Mouse (Mus musculus): ENCODE measurements around the gene Dusp5. TPM values are rescaled to one million over a fixed set of nuclear protein-coding genes. Genes with fewer than 3 reads are reported as not detected.

Dusp5 gene
- total RNA-seq, 2 experiments from 2014 or later, result 5.4 to 5.5 TPM

Other genes with a start within 250 kb of the Dusp5 start
- gene Mxi1, start 218.6 kb upstream of the Dusp5 start, total RNA-seq (2021), result 10 to 100 TPM; 57.0 to 57.9 TPM
- not detected for gene Gm10197, start 157.3 kb upstream of the Dusp5 start, total RNA-seq (2021)
- 10 to 100 TPM; 32.3 to 38.3 TPM for gene Smndc1, start 138.5 kb upstream of the Dusp5 start, total RNA-seq (2021)
- gene Nutf2-ps1, start 60.0 kb downstream of the Dusp5 start, total RNA-seq (2021), result 10 to 100 TPM; 53.6 to 63.8 TPM
- 10 to 100 TPM; 33.9 to 36.3 TPM for gene Smc3, start 71.3 kb downstream of the Dusp5 start, total RNA-seq (2021)
- gene Rbm20, start 148.2 kb downstream of the Dusp5 start, total RNA-seq (2021), result 1 to 10 TPM; 1.9 to 2.4 TPM